Mouse (Mus musculus): ENCODE measurements around the gene Olfr667. TPM values are rescaled to one million over a fixed set of nuclear protein-coding genes. Genes with fewer than 3 reads are reported as not detected.

Gene Olfr667
- polyA plus RNA-seq, 2 experiments, result not detected

GRCm38 (mm10) chr7:104895852-104896251 is 25.4 kb downstream of the Olfr667 start, which contains the start of gene Olfr666:
Gene Olfr666 (minus strand): TSS chr7:104895952.
- TF ChIP-seq CTCF (IDR thresholded peaks at IDR 0.05; ENCODE audit: low read depth) (no peak), EP300 (IDR thresholded peaks at IDR 0.05; ENCODE audit: low read depth) (no peak)
- H3K36me3 ChIP-seq (replicated peaks; ENCODE audit: control insufficient read depth, insufficient read depth, low read depth), result no peaks in the 10 kb centered on the region
- ATAC-seq (ENCODE audit: insufficient read depth) (no peak), DNase-seq (ENCODE audit: low read depth in 3 of 3, low spot score in 3 of 3) (no peak)
- no peak within 1 kb of the TSS for H3K4me2 ChIP-seq (ENCODE audit: low read depth)
- no peak within 1 kb of the TSS for H3K9ac ChIP-seq (replicated peaks)
- H3K27ac ChIP-seq, result no peak within 1 kb of the TSS
- H3K4me3 ChIP-seq (ENCODE audit: insufficient read depth in 1 of 2, low read depth in 2 of 2, low read length in 2 of 2), result no peak within 1 kb of the TSS
- H3K9me3 ChIP-seq (ENCODE audit: control insufficient read depth, low read length), result no peaks in the 10 kb centered on the region
- H3K27me3 ChIP-seq (ENCODE audit: control insufficient read depth, insufficient read depth, low read length), result no peaks in the 10 kb centered on the region
- no peaks in the 10 kb centered on the region for H3K4me1 ChIP-seq (replicated peaks; ENCODE audit: control insufficient read depth in 2 of 2, insufficient read depth in 2 of 2, low read length in 1 of 2)
- WGBS (ENCODE audit: insufficient replicate concordance), result 56% methylated on average over 2 of the region's 2 CpGs

- ATAC-seq (ENCODE audit: insufficient read depth) (no peak), DNase-seq (ENCODE audit: low read depth in 3 of 3, low spot score in 3 of 3) (no peak)
- no peaks in the 10 kb centered on the region for H3K4me1 ChIP-seq (replicated peaks; ENCODE audit: control insufficient read depth in 2 of 2, insufficient read depth in 2 of 2, low read length in 1 of 2)
- no peaks in the 10 kb centered on the region for H3K27me3 ChIP-seq (ENCODE audit: control insufficient read depth, insufficient read depth, low read length)
- no peak within 1 kb of the TSS for H3K4me2 ChIP-seq (ENCODE audit: low read depth)
- H3K27ac ChIP-seq, result no peak within 1 kb of the TSS
- no peak within 1 kb of the TSS for H3K9ac ChIP-seq (replicated peaks)
- no peak for TF ChIP-seq CTCF (IDR thresholded peaks at IDR 0.05; ENCODE audit: low read depth)
- TF ChIP-seq EP300 (IDR thresholded peaks at IDR 0.05; ENCODE audit: low read depth), result no peak
- 13% methylated on average over 1 of the region's 1 CpGs for WGBS (ENCODE audit: insufficient replicate concordance)
- H3K9me3 ChIP-seq (ENCODE audit: control insufficient read depth, low read length), result no peaks in the 10 kb centered on the region
- no peak within 1 kb of the TSS for H3K4me3 ChIP-seq (ENCODE audit: insufficient read depth in 1 of 2, low read depth in 2 of 2, low read length in 2 of 2)
- H3K36me3 ChIP-seq (replicated peaks; ENCODE audit: control insufficient read depth, insufficient read depth, low read depth), result no peaks in the 10 kb centered on the region
Measured at GRCm38 (mm10) chr7:104877731-104878130, 43.6 kb downstream of the Olfr667 start, which contains the start of gene Olfr665. Gene Olfr665 (plus strand): TSS chr7:104878031.

Other genes with a start within 250 kb of the Olfr667 start
- not detected in 2 replicates for gene Olfr661, start 235.0 kb downstream of the Olfr667 start, polyA plus RNA-seq (2012; rRNA removed)
- not detected in 2 replicates for gene Olfr661, start 235.0 kb downstream of the Olfr667 start, polyA plus RNA-seq (2014; fragmentation: Nextera tagmentation; extraction: Ambion mirVana)
- gene Usp17le, start 144.0 kb downstream of the Olfr667 start, polyA plus RNA-seq (2012; rRNA removed), result not detected in 2 replicates
- not detected in 2 replicates for gene Usp17le, start 144.0 kb downstream of the Olfr667 start, polyA plus RNA-seq (2014; fragmentation: Nextera tagmentation; extraction: Ambion mirVana)
- gene Usp17lb, start 78.9 kb downstream of the Olfr667 start, polyA plus RNA-seq (2012; rRNA removed), result not detected in 2 replicates
- gene Usp17lb, start 78.9 kb downstream of the Olfr667 start, polyA plus RNA-seq (2014; fragmentation: Nextera tagmentation; extraction: Ambion mirVana), result not detected in 2 replicates
- gene Usp17la, start 64.5 kb downstream of the Olfr667 start, polyA plus RNA-seq (2012; rRNA removed), result not detected in 2 replicates
- not detected in 2 replicates for gene Usp17la, start 64.5 kb downstream of the Olfr667 start, polyA plus RNA-seq (2014; fragmentation: Nextera tagmentation; extraction: Ambion mirVana)
- gene Olfr665, start 43.5 kb downstream of the Olfr667 start, polyA plus RNA-seq (2012; rRNA removed), result not detected in 2 replicates
- not detected in 2 replicates for gene Olfr665, start 43.5 kb downstream of the Olfr667 start, polyA plus RNA-seq (2014; fragmentation: Nextera tagmentation; extraction: Ambion mirVana)
- gene Olfr666, start 25.5 kb downstream of the Olfr667 start, polyA plus RNA-seq (2012; rRNA removed), result not detected in 2 replicates
- gene Olfr666, start 25.5 kb downstream of the Olfr667 start, polyA plus RNA-seq (2014; fragmentation: Nextera tagmentation; extraction: Ambion mirVana), result not detected in 2 replicates
- not detected in 2 replicates for gene Olfr668, start 6.6 kb upstream of the Olfr667 start, polyA plus RNA-seq (2012; rRNA removed)
- not detected in 2 replicates for gene Olfr668, start 6.6 kb upstream of the Olfr667 start, polyA plus RNA-seq (2014; fragmentation: Nextera tagmentation; extraction: Ambion mirVana)
- gene Olfr669, start 12.8 kb upstream of the Olfr667 start, polyA plus RNA-seq (2012; rRNA removed), result not detected in 2 replicates
- gene Olfr669, start 12.8 kb upstream of the Olfr667 start, polyA plus RNA-seq (2014; fragmentation: Nextera tagmentation; extraction: Ambion mirVana), result not detected in 2 replicates
- gene Olfr670, start 41.1 kb upstream of the Olfr667 start, polyA plus RNA-seq (2012; rRNA removed), result not detected in 2 replicates
- gene Olfr670, start 41.1 kb upstream of the Olfr667 start, polyA plus RNA-seq (2014; fragmentation: Nextera tagmentation; extraction: Ambion mirVana), result not detected in 2 replicates
- gene Olfr671, start 57.6 kb upstream of the Olfr667 start, polyA plus RNA-seq (2012; rRNA removed), result not detected in 2 replicates
- gene Olfr671, start 57.6 kb upstream of the Olfr667 start, polyA plus RNA-seq (2014; fragmentation: Nextera tagmentation; extraction: Ambion mirVana), result not detected in 2 replicates
- gene Olfr672, start 80.5 kb upstream of the Olfr667 start, polyA plus RNA-seq (2012; rRNA removed), result not detected in 2 replicates
- not detected in 2 replicates for gene Olfr672, start 80.5 kb upstream of the Olfr667 start, polyA plus RNA-seq (2014; fragmentation: Nextera tagmentation; extraction: Ambion mirVana)
- gene Olfr675, start 107.0 kb upstream of the Olfr667 start, polyA plus RNA-seq (2012; rRNA removed), result not detected in 2 replicates
- gene Olfr675, start 107.0 kb upstream of the Olfr667 start, polyA plus RNA-seq (2014; fragmentation: Nextera tagmentation; extraction: Ambion mirVana), result not detected in 2 replicates
- gene Olfr676, start 111.2 kb upstream of the Olfr667 start, polyA plus RNA-seq (2012; rRNA removed), result not detected in 2 replicates
- not detected in 2 replicates for gene Olfr676, start 111.2 kb upstream of the Olfr667 start, polyA plus RNA-seq (2014; fragmentation: Nextera tagmentation; extraction: Ambion mirVana)
- gene Olfr677, start 129.9 kb upstream of the Olfr667 start, polyA plus RNA-seq (2012; rRNA removed), result not detected in 2 replicates
- gene Olfr677, start 129.9 kb upstream of the Olfr667 start, polyA plus RNA-seq (2014; fragmentation: Nextera tagmentation; extraction: Ambion mirVana), result not detected in 2 replicates
- gene Olfr678, start 143.0 kb upstream of the Olfr667 start, polyA plus RNA-seq (2012; rRNA removed), result not detected in 2 replicates
- not detected in 2 replicates for gene Olfr678, start 143.0 kb upstream of the Olfr667 start, polyA plus RNA-seq (2014; fragmentation: Nextera tagmentation; extraction: Ambion mirVana)
- not detected in 2 replicates for gene Olfr679, start 159.7 kb upstream of the Olfr667 start, polyA plus RNA-seq (2012; rRNA removed)
- gene Olfr679, start 159.7 kb upstream of the Olfr667 start, polyA plus RNA-seq (2014; fragmentation: Nextera tagmentation; extraction: Ambion mirVana), result not detected in 2 replicates
- gene Olfr680-ps1, start 171.3 kb upstream of the Olfr667 start, polyA plus RNA-seq (2012; rRNA removed), result not detected in 2 replicates
- gene Olfr680-ps1, start 171.3 kb upstream of the Olfr667 start, polyA plus RNA-seq (2014; fragmentation: Nextera tagmentation; extraction: Ambion mirVana), result not detected in 2 replicates
- gene Olfr681, start 195.4 kb upstream of the Olfr667 start, polyA plus RNA-seq (2012; rRNA removed), result not detected in 2 replicates
- gene Olfr681, start 195.4 kb upstream of the Olfr667 start, polyA plus RNA-seq (2014; fragmentation: Nextera tagmentation; extraction: Ambion mirVana), result not detected in 2 replicates
- not detected in 2 replicates for gene Olfr683, start 225.5 kb upstream of the Olfr667 start, polyA plus RNA-seq (2012; rRNA removed)
- not detected in 2 replicates for gene Olfr683, start 225.5 kb upstream of the Olfr667 start, polyA plus RNA-seq (2014; fragmentation: Nextera tagmentation; extraction: Ambion mirVana)
- gene Olfr684, start 242.2 kb upstream of the Olfr667 start, polyA plus RNA-seq (2012; rRNA removed), result not detected in 2 replicates
- gene Olfr684, start 242.2 kb upstream of the Olfr667 start, polyA plus RNA-seq (2014; fragmentation: Nextera tagmentation; extraction: Ambion mirVana), result not detected in 2 replicates